Mouse (Mus musculus): ENCODE measurements around the gene Prex1.

Gene Prex1

GRCm38 (mm10) chr2:166636867-166637672, 76.6 kb downstream of the Prex1 start:
- DNase-seq (ENCODE audit: low read depth): no peak

- DNase-seq (ENCODE audit: low read depth): no peak
Measured at GRCm38 (mm10) chr2:166635521-166635920, 78.1 kb downstream of the Prex1 start.

DNA sequence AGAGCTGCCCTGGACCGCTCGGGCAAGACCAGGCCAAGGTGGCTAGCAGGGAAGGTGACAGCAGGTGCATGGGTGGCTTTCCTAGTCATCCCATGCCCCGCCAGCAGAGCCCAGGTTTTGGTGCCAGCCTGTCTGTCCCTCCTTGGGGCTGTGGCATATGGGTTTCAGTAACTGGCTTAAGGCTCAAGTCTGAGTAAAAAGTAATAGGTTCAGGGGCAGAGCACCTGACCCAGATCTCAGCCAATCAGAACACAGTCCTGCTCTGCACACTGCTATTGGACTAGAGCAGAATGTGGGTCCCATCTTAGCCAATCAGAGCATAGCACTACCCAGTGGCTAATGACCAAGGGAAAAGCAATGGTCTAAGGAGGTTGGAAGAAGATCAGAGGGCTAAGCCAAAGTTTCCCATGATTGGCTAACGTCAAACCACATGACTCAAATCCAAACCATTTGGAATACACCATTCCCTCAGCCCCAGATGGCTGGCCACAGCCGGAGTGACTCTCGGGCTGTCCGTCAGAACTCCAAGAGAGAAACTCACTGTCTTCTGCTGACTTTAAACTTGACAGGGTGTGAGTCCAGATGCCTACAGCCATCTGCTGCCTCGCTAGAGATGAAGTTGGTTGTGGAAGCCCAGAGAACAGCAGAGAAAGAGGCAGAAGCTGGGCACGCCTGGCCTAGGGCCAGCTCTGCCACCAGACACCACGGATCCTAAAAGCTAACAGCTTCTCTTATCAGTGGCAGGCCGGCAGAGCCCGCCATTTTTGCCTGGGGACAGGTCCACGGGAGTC, 80.9 kb downstream of the Prex1 start:
- DNase-seq (ENCODE audit: low read depth): no peak

DNA sequence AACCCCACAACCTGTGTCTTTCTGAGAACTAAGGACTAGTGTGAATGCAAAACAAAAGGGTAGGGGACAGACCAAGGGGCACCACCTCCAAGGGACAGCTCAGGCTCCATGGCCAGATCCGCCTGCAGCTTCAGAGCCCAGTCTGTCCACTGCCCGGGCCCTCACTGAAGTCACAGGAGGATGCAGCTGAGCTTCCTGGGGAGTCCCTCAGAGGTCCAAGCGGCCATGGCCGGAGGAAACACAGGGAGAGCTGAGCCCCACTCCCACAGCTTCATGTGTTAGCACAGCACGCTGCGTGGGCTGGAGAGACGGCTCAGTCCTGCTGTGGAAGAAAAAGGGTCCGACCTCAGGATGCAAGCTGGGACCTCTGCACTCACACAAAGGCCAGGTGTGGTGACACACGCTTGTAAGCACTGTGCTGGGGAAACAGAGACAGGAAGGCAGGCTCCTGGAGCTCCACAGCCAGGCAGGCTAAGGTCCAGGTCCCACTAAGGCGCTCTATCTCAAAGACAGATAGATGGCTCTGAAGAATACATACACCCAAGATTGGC, 81.9 kb downstream of the Prex1 start:
- no peak for DNase-seq (ENCODE audit: low read depth)

- DNase-seq (ENCODE audit: low read depth): no peak
Measured at GRCm38 (mm10) chr2:166631189-166631588, 82.4 kb downstream of the Prex1 start.

DNA sequence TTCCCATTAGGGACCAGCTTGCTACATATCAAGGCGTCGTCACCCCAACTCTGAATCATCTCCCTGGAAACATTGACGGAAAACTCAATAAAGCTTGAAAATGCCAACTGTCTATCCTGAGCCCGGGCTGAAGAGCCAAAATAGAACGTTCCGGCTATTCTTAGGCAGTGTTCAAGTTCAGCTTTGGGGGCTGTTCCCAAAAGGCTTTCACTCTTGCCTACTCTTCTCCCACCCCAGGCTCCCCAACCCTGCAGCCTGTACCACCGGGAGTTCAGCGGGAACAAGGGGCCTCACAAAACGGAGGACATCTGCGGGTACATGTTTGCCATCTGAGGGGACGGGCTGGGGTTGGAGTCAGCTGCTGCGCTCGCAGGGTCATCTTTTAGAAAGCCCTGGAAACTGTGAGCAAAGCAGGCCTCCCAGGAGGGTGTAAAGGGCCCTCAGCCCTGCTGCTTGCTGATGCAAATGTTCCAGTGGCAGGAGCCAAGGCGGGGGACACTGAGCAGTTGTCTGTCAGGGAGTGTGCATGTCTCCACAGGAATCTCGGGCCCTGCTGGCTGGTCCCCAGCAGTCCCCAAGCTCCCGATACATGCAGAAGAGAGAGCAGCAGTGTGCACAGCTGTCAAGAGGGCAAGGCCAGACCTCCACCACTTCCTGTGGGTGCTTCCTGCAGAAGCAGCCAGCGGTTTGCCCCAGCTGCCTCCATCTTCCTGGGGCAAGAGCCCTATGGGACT, 83.5 kb downstream of the Prex1 start:
- DNase-seq (ENCODE audit: low read depth): no peak

GRCm38 (mm10) chr2:166627578-166627977, 86.1 kb downstream of the Prex1 start:
- no peak for DNase-seq (ENCODE audit: low read depth)

DNA sequence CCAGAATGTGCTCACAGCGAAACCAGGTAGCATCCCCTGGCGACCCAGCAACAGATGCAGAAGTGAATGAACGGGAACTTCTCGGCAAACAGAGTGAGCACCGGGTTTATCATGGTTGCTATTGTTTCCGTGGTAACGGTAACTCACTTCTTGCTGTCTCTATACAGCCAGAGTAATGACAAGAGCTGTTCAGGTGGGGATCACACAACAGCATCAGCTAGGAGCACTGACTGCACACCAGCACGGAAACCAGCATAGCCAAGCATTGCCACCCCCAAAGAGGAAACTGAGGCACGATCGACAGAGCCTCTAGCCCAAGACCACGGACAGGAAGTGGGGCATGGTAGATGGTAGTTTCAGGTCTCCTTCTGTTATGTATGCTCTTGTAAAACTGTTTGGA, 88.4 kb downstream of the Prex1 start:
- DNase-seq (ENCODE audit: low read depth): no peak

DNA sequence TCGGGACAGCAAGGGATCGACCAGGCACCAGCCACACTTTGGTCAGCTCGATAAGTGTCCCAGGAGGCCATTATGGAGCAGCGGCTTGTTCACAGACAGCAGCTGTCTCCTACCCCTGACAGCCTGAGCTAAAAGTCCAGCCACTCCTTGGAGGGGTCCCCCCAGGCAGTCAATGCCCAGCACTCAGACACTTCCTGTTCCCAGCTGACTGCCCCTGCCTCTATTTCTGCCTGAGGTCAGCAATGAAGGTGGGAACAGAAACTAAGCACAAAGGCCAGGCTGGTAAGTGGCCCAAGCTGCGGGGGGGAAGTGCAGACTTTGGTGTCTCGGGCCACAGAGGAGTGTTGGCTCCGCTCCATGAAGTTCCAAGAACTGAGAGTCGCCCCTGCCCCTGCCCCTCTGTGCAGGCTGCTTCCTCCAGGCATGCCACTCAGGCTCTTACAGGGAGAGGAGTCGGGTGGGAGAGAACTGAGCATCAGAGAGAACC, 90.5 kb downstream of the Prex1 start:
- DNase-seq (ENCODE audit: low read depth): no peak

DNA sequence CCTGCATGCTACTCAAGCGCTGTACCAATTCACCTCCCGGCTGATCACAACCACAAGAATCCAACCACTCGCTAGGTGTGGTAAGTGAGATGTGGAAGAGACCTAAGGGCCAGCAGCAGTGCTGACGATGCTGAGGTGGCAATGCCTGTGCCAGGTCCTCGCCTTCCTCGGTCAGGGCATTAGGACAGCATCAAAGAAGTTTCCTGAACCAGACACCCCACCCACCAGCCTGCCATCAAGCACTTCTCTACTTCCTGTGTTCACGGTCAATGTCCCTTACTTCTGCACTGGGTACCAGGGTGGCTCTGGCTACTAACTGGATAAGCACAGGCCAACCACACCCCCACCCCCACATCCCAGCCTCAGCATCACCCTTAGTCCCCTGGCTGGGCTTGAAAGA, 91.0 kb downstream of the Prex1 start:
- no peak for DNase-seq (ENCODE audit: low read depth)

- no peak for DNase-seq (ENCODE audit: low read depth)
Measured at GRCm38 (mm10) chr2:166622079-166622478, 91.6 kb downstream of the Prex1 start.

DNA sequence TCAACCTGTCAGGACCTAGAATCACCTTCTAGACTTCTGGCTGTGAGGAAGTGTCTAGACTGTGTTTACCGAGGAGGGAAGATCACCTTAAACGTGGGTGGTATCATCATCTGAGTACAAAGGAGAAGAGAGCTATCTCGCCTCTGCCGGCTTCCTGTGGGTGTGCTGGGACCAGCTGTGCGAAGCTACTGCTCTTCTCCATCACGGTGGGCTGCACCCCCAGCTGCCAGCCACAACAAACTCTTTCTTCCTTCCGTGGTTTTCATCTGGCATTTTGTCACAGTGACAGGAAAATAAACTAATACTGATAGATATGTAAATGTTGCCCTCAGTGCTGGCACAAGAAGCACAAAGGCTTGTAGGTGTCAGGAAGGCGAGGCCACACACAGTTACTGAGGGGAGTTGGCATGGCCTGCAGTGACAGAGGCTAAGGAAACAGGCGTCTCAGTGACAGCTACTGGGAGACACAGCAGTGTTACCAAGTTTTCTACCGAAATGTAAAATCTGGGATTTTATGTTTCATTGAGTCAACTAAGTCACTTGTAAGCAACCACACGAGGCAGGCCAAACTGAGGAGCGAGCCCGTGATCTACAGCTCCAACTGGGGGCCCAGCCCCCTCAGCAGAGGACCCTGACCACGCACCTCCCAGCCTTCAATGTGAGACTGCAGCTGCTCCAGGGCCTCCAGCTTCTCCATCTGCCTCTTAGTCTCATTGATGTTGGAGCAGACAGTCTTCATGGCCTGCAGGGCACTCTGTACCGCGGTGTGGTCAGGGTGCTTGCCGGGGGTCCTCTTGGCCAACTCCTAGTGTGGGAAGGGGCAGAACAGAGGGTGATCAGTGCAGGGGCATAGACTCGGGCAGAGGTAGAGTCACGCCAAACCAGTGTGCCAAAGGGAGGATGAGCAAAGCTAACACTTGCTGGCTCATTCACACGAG, 92.8 kb downstream of the Prex1 start:
- DNase-seq (ENCODE audit: low read depth): peak; percentile 5

- DNase-seq (ENCODE audit: low read depth): no peak
Measured at GRCm38 (mm10) chr2:166619906-166620490, 93.6 kb downstream of the Prex1 start.

- DNase-seq (ENCODE audit: low read depth): no peak
Measured at GRCm38 (mm10) chr2:166619270-166619669, 94.4 kb downstream of the Prex1 start.

DNA sequence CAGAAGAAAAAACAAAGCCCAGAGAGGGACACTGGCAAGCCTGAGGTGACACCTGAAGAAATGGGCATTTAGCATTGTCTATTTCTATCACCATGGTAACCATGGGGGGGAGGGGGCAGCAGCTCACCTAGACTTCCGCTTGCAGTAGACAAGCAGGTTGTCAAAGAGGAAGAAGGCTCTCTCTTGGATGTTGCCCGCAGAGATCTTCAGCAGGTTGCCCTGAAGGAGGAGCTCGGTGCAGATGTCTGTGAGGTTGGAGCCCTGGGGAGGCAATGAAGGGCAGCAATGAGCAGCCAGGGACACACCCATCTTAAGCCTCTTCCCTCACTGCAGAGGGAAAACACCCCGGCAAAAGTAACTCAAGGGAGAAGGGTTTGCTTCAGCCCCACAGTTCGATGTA, 95.9 kb downstream of the Prex1 start:
- no peak for DNase-seq (ENCODE audit: low read depth)

DNA sequence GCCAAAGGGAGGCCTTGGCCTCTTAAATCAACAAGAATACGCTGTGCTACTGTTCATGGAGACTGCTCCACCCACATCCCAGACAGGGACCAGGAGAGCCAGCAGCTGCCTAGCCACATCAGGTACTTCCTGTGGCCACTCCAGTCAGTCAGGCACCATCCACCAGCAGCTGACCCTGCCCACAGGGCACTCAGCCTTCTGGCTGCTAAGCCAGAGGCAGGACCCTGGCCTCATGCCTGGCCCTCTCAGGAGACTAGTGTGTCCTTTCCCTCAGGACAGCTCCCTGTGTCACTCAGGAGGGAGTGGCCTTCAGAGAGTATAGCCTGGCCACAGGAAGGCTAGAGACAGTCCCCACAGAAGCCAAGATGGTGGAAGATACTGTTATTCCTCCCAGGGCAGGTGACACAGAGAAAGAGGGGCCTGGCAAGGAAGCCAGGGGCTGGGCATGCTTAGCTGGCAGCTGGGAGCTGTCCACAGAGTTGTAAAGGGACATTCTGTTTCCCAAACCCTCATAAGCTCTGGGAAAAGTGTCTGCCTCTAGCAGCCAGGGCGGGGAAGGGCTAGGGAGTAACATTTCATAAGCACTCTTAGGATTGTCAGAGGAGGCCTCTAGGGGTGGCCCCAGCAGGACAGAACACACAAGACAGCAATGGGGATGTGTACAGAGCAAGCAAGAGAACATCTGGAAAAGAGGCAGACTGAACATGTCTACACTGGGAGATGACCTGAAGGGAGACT, 98.1 kb downstream of the Prex1 start:
- DNase-seq (ENCODE audit: low read depth): no peak

DNA sequence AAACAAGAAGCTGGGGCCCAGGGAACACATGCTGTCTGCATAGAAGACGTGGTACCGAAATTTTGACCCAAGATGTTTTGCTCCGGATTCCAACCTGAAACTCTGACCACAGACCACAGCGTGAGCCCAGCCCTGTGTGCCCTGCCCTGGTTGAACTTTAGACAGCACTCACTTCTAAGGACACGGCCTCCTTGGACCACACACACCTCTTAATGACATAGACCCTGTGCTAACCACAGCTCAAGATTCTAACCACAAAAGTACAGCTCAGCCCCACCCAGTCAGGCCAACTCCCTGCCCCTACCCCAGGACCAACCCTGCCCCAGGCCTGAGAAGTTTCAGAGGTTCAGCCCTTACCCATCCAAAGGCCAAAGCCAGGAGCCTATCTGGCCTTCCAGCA, 103.4 kb downstream of the Prex1 start:
- DNase-seq (ENCODE audit: low read depth): no peak

DNA sequence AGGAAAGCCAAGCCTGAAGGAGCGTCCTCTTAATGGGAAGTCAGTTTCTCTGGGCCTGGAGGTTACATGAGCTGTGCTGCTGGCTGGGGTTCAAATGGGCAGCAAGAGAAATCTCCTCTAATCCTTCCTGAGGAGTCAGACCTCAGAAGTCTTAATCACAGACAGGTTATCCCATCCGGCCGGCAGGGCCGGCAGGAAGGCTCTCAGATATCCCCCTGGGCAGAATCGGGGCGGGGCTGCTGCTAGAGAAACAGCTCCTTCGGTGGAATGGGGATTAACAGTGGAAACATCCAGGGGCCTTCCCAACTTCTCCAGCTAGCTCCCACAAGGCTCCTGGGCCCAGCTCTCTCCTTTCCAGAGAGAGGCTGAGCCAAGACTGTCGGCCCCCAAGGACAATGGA, 105.1 kb downstream of the Prex1 start:
- DNase-seq (ENCODE audit: low read depth): no peak

- no peak for DNase-seq (ENCODE audit: low read depth)
Measured at GRCm38 (mm10) chr2:166606481-166607245, 107.0 kb downstream of the Prex1 start.
